Mouse (Mus musculus): ENCODE data around the gene Vps51.
"Not testable (repeated sequence)": the region's sequence is repeated elsewhere in the genome, so short reads cannot be mapped to it uniquely, and the experiment has no call there.

Gene Vps51

GRCm38 (mm10) chr19:6047899-6048166 lies 29.2 kb downstream of the Vps51 start:
- no peak for DNase-seq (ENCODE audit: low spot score in 2 of 2)

- no peak for DNase-seq (ENCODE audit: low spot score in 2 of 2)
These were observed 29.7 kb downstream of the Vps51 start for GRCm38 (mm10) chr19:6047154-6047898.

DNA sequence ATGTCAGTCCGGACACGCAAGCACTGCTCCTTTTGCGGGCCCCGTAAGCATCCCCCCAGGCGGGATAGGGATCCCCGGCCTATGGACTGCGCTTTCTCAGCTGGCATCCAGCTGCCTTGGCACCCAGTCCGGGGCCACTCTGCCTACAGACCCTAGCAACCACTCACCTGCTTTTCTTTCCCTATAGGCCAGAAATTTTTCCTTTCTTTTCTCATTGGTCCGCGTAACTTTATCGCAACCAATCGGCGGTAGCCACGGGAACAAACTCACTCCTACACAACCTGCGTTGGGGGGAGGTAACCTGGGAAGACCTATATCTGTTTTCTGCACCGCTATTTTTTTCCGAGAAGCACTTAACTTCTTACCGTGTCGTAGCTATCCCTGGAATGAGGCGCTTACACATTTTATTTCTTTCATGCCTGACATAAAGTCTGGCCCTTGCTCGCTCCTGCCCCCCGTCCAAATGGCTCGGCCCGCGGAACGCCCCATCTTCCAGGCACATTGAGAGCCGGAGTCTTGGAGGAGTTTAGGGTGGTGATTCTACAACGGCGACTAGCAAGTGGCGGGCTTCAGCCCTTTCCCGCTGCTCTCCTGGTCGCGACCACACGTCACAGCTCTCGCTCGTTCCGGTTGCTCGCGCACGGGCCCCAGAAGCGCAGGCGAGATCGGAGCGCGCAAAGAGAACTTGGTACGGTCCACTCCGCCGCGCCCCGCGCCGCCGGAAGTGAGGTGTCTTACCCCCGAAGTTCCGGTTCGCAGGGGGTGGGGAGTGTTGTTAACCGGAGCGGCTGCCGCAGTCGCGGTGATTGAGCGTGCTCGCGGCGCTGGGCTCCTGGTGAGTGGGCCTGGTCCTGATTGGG lies 30.5 kb downstream of the Vps51 start, which contains the start of gene Syvn1:
Gene Syvn1 (plus strand): TSS at position 283 of the 860 bp plus-strand sequence.
- DNase-seq (ENCODE audit: low spot score in 2 of 2): peak; percentile 90 to 91

DNA sequence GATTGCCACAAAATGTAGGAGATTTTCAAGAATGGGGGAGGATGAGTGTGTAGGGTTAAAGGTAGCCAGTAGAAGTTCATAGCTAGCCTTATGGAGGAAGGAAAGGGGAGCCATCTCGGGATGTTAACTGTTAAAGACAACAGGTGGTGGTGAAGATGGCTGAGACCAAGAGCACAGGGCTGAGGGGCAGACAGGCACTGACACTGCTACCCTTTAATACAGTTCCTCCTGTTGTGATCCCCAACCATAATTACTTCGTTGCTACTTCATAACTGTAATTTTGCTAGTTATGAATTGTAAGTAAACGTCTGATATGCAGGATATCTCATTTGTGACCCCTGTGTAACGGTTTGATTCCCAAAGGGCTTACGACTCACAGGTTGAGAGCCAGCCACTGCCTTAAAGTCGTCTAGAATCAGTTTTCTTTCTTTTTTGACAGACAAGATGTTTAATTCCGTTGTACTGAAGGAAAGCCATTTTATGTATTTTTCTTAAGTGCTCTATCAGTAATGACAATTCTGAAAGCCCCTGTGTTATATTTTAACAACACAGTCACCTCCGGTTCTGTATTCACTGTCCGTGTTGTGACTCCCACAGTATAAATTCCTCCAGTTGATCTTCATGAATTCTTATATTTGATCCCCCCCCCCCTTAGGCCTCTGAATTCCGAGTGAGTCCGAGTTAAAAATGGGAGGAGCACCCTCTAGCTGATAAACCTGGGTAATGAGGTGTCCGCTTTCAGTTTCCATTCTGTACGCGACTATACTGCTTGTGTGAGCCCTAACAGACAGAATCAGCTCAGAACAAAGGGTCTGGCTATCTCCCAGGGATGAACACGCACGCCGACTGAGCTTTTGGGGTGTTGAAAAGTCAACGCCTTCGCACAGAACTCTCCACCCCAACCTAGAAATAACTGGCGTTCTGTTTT lies 31.4 kb downstream of the Vps51 start:
- peak; percentile 58 to 60 for DNase-seq (ENCODE audit: low spot score in 2 of 2)

DNA sequence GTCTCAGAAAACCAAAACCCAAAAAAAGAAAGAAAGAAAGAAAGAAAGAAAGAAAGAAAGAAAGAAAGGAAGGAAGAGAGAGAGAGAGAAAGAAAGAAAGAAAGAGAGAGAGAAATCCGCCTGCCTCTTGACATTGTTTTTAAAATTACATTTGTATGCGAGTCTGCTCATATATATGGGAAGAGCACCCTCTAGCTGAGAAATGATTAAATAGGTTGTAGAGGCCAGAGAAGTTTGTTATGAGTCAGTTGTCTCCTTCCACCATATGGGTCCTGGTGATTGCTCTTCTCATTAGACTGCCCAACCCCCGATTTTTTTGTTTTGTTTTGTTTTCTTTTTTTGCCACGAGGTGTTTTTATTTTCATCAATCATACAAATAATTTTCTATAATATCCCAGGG lies 32.9 kb downstream of the Vps51 start:
- DNase-seq (ENCODE audit: low spot score in 2 of 2): not testable (repeated sequence)

GRCm38 (mm10) chr19:6042293-6042692 lies 34.7 kb downstream of the Vps51 start:
- no peak for DNase-seq (ENCODE audit: low spot score in 2 of 2)

GRCm38 (mm10) chr19:6040002-6040401 lies 37.0 kb downstream of the Vps51 start:
- no peak for DNase-seq (ENCODE audit: low spot score in 2 of 2)

- DNase-seq (ENCODE audit: low spot score in 2 of 2): no peak
These were observed 38.7 kb downstream of the Vps51 start for GRCm38 (mm10) chr19:6038326-6038725.

DNA sequence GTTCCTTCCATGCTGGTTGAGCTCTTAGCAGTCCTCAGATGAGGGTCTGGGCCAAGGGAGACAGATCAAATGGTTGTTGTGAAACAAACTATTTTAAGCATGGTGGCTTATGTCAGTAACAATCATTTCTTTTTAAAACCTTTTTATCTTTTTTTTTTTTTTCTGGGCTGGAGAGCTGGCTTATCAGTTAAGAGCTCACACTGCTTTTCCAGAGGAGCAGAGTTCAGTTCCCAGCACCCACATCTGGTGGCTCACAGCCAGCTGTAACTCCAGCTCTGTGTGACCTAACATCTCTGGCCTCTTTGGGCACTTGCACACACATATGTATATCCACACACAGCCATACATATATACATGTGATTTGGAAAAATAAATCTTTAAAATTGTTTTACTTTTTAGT lies 39.3 kb downstream of the Vps51 start:
- DNase-seq (ENCODE audit: low spot score in 2 of 2): no peak

GRCm38 (mm10) chr19:6035966-6036585 lies 41.0 kb downstream of the Vps51 start:
- DNase-seq (ENCODE audit: low spot score in 2 of 2): no peak

- DNase-seq (ENCODE audit: low spot score in 2 of 2): no peak
These were observed 46.3 kb downstream of the Vps51 start for GRCm38 (mm10) chr19:6030520-6031280.

DNA sequence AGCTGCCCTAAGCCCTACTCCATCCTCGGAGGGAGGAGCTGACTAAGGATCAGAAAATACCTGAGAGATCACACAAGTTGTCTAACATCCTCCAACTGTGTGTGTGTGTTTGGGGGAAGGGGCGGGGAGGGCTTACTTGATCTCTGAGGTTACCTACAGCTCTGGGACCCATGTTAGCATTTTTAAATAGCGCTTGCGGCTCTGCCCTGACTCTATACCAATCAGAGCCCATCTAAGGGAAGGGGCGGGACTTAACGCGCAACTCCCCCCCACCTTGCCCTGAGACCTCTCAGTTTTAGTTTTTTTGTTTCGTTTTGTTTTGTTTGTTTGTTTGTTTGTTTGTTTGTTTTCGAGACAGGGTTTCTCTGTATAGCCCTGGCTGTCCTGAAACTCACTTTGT lies 47.6 kb downstream of the Vps51 start:
- DNase-seq (ENCODE audit: low spot score in 2 of 2): no peak

DNA sequence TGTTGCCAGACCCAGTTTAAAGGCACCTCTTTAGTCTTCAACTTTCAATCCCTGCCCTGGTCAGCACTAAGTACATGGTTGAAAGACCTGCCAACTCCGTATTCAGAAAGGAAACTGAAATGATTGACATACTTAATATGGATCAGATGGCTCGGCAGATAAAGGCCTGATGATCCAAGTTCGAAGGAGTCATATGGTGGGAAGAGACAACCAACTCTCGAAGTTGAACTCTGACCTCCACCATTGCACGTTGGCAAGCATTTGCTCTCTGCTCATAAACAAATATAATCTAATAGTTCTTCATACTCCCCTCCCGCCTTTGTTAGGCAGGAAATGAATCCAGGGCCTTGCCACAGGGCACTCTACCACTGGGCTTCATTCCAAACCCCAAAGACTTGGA lies 48.0 kb downstream of the Vps51 start:
- no peak for DNase-seq (ENCODE audit: low spot score in 2 of 2)

DNA sequence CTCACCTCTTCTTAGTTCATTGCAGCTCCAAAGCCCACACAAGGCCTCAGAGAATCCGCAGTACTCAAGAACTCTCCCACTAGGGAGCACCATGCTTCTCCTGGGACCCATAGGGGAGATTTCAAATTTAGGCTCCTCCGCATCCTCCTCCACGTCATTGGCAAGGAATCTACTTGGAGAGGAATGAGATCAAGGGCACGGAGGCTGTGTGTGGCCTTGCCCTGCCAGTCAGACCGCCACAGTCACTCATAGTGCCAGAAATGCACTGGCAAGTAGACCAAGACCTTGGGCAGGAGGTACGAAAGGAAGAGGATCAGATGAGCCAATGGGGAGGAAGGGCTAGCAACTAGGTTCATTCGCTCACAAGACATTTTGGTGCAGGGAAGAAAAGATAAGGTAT lies 53.1 kb downstream of the Vps51 start:
- no peak for DNase-seq (ENCODE audit: low spot score in 2 of 2)

DNA sequence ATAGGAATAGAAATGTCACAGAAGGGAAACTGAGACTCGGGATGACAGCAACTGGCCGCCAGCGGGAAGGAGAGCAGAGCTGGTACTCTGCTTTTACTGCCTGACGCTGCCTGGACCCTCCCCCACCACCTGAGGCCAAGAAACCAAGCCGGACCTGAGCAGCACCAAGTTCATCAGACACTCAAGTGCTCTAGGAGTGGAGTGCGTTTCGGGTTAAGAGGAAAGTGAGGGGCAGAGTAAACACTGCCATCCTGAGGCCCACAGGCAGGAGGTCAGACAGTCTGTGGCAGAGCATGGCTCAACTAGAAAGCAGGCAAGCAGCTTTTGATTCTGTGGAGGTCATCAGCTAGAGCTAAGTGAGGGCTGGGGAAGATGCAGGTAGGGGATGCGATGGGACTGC lies 54.0 kb downstream of the Vps51 start:
- DNase-seq (ENCODE audit: low spot score in 2 of 2): no peak

GRCm38 (mm10) chr19:6020276-6020675 lies 56.8 kb downstream of the Vps51 start:
- DNase-seq (ENCODE audit: low spot score in 2 of 2): no peak

DNA sequence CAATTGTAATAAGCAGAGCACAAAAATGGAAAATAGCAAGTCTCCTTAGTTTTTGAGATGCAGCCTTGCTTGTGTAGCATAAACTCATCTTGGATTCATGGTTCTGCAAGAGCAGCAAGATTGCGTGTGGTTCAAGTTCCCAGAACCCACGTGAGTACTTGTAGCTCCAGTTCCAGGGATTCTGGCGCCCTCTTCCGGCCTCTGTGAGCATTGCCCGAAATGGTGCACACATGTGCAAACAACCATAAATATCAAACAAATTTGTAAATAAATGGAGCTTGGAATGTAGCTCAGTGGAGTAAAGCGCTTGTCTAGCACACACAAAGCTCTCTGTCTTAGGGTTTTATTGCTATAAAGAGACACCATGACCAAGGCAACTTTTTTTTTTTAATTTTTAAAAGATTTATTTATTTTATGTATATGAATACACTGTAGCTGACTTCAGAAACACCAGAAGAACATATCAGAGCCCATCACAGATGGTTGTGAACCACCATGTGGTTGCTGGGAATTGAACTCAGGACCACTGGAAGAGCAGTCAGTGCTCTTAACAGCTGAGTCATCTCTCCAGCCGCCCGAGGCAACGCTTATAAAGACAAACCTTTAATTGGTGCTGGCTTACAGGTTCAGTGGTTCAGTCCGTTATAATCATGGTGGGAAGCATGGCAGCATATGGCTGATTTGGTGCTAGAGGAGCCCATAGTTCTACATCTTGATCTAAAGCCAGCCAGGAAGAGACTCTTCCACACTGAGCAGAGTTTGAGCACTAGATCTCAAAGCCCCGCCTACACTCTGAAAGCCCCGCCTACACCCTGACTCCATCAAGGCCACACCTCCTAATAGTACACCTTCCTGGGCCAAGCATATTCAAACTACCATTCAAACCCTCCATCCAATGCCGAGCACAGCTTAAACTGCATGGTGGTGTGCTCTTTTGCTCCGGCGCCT lies 58.6 kb downstream of the Vps51 start:
- peak; percentile 83 to 87 for DNase-seq (ENCODE audit: low spot score in 2 of 2)

Data from natural killer cell, adult 2 months (primary cell).